Mouse (Mus musculus) hindbrain, embryonic 12.5 days (tissue): ENCODE results near the gene Frmpd2. TPM values are rescaled to one million over a fixed set of nuclear protein-coding genes. Genes with fewer than 3 reads are reported as not detected.

Experiments used
- ATAC-seq: fragments of 200-750 bp; cut with Nextera tagmentation; 2 replicates; pipeline ENCODE4 v1.8.0; 2017; ENCODE audit warnings: moderate TSS enrichment; ENCODE audit not compliant: low FRiP score
- H3K27ac ChIP-seq: fragments of 300-500 bp; sonication (generic); 2 replicates; pipeline ENCODE4 v1.5.1; 2016; ENCODE audit warnings: mild to moderate bottlenecking
- H3K27me3 ChIP-seq: fragments of 300-500 bp; sonication (generic); 2 replicates; pipeline ENCODE4 v1.6.1; 2016; ENCODE audit warnings: mild to moderate bottlenecking
- H3K36me3 ChIP-seq: fragments of 300-500 bp; sonication (generic); 2 replicates; pipeline ENCODE4 v1.6.1; 2016; ENCODE audit warnings: mild to moderate bottlenecking
- H3K4me1 ChIP-seq: fragments of 300-500 bp; sonication (generic); 2 replicates; pipeline ENCODE4 v1.6.1; 2016
- H3K4me2 ChIP-seq: fragments of 300-500 bp; sonication (generic); replicated peaks from 2 replicates; pipeline ENCODE4 v1.6.1; 2016; ENCODE audit warnings: mild to moderate bottlenecking
- H3K4me3 ChIP-seq: fragments of 300-500 bp; sonication (generic); 2 replicates; pipeline ENCODE4 v1.5.1; 2016; ENCODE audit warnings: mild to moderate bottlenecking
- H3K9ac ChIP-seq: fragments of 300-500 bp; sonication (generic); 2 replicates; pipeline ENCODE4 v1.6.1; 2016; ENCODE audit warnings: mild to moderate bottlenecking, moderate library complexity
- H3K9me3 ChIP-seq: fragments of 300-500 bp; sonication (generic); replicated peaks from 2 replicates; pipeline ENCODE4 v1.6.1; 2016; ENCODE audit warnings: mild to moderate bottlenecking
- WGBS: fragments of 180-500 bp; shearing (Covaris S2); methylation state at CpG from one replicate; pipeline ENCODE4 v1.1.7; 2016; 5-methylcytosine and 5-hydroxymethylcytosine counted together
- polyA plus RNA-seq: library from polyadenylated mRNA; unstranded; fragments of >200 nt; fragmentation: Nextera tagmentation; extraction: Ambion mirVana; gene quantifications from 2 replicates; pipeline ENCODE4 v1.2.1, GENCODE M21; 2016

The Frmpd2 gene
- polyA plus RNA-seq, 1 experiment from 2014 or later, result 0.09 TPM

DNA sequence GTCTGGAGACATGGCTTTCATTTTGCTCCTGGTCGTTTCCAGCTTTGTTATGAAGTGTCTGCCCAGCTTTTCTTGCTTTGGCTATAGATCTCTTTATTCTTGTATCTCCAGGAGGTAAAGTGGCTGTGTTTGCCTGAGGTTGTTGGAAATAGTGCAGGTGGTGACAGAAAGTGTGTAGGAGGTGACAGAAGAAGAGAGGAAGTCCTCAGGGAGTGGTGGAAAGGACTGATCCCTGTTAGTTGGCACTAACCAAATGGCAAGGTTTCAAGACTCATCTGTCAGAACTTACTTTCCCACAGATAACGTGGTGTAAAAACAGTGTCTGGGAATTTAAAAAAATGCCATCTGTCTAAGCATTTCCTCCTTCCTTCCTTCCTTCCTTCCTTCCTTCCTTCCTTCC is 3.0 kb downstream of the Frmpd2 start:
- ATAC-seq, result no peak
- H3K9me3 ChIP-seq, result no peaks in the 10 kb centered on the region
- no peaks in the 10 kb centered on the region for H3K36me3 ChIP-seq
- peaks cover 6% of the 10 kb centered on the region; the same call in 1 of the 2 replicates for H3K4me1 ChIP-seq
- no peaks in the 10 kb centered on the region for H3K27me3 ChIP-seq
- H3K27ac ChIP-seq, result no peak overlapping the region
- H3K9ac ChIP-seq, result no peak overlapping the region
- H3K4me3 ChIP-seq, result no peak overlapping the region
- no peak overlapping the region for H3K4me2 ChIP-seq
- 65% methylated on average over 2 of the region's 2 CpGs for WGBS

DNA sequence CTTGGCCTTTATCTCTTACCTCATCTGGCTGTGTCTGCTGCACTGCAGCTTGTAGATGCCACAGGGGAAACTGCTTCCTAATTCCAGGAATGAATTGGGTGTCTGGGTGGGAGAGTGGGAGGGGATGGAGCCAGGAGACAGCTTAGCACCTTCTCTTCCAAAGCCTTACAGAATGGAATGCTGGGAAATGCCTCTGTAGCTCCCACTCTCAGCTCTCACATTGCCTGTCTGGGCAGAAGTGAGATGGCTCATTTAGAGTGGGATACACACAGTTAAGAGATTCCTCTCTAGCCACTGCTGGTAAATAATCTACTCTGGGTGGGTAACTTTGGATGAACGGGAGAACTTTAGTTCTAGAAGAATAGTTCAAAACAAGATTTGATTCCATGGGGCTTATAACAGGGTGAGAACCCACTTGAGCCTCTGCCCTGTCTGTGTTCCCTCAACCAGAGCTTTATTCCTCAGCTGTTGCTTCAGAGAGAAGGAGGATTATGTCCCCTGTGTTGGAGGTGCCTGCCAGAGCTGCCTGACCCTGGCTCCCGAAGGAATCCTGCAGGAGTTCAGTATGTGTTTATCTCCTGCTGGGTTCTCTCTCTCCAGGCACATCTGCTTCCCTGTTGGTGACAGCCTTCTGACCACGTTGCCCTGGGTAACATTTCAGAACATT is 4.7 kb downstream of the Frmpd2 start:
- no peak overlapping the region for H3K4me2 ChIP-seq
- 15% methylated on average over 3 of the region's 3 CpGs for WGBS
- no peak overlapping the region for H3K4me3 ChIP-seq
- no peaks in the 10 kb centered on the region for H3K36me3 ChIP-seq
- no peaks in the 10 kb centered on the region for H3K27me3 ChIP-seq
- no peaks in the 10 kb centered on the region for H3K9me3 ChIP-seq
- H3K27ac ChIP-seq, result no peak overlapping the region
- ATAC-seq, result no peak
- H3K9ac ChIP-seq, result no peak overlapping the region
- peaks cover 6% of the 10 kb centered on the region; the same call in 1 of the 2 replicates for H3K4me1 ChIP-seq

- Histone ChIP-seq H3K4me2 (no peak overlapping the region), H3K4me3 (no peak overlapping the region), H3K36me3 (no peaks in the 10 kb centered on the region), H3K27me3 (no peaks in the 10 kb centered on the region), H3K27ac (no peak overlapping the region), H3K4me1 (no peaks in the 10 kb centered on the region), H3K9me3 (no peaks in the 10 kb centered on the region), H3K9ac (no peak overlapping the region)
- no peak for ATAC-seq
- WGBS, result 50% methylated on average over 3 of the region's 3 CpGs
Observed at GRCm38 (mm10) chr14:33481991-33482390, 10.5 kb downstream of the Frmpd2 start.

DNA sequence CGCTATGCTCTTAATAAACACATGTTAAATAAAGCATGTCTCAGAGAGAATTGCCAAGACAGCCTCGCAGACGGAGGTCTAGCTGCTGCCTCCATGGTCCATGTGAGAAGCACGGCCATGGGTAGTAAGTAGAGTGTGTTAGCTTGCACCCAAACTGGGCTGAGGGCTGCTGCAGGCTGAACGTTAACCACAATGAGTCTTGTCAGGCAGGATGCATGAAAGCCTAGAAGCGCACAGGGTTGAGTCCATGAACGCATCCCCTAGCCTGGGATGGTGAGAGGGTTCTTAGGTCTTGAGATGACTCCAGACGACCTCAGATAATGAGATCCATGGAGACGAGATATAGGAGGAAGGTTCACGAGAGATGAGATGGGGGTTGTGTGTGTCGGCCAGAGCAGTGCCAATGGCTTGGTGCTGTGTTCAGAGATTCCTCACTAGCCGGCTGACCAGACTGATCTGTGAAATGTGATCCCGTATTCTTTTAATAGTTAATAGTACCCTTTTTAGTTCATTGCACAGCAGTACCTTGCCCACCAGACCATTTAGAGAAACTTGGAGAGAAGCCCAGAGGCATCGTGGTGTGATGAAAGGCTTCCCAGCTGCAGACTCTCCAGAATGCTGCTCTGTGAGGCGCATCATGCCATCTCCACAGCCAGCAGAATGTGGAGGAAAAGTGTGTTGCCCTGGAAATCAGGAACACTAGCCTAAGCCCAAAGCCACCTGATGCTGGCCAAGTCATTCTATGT is 16.5 kb downstream of the Frmpd2 start:
- no peaks in the 10 kb centered on the region for H3K9me3 ChIP-seq
- no peak for ATAC-seq
- peak overlapping the region; percentile 57; the same call in 1 of the 2 replicates for H3K27ac ChIP-seq
- no peak overlapping the region for H3K4me2 ChIP-seq
- H3K27me3 ChIP-seq, result no peaks in the 10 kb centered on the region
- H3K36me3 ChIP-seq, result no peaks in the 10 kb centered on the region
- no peaks in the 10 kb centered on the region for H3K4me1 ChIP-seq
- WGBS, result 69% methylated on average over 15 of the region's 15 CpGs
- no peak overlapping the region for H3K4me3 ChIP-seq
- H3K9ac ChIP-seq, result no peak overlapping the region

DNA sequence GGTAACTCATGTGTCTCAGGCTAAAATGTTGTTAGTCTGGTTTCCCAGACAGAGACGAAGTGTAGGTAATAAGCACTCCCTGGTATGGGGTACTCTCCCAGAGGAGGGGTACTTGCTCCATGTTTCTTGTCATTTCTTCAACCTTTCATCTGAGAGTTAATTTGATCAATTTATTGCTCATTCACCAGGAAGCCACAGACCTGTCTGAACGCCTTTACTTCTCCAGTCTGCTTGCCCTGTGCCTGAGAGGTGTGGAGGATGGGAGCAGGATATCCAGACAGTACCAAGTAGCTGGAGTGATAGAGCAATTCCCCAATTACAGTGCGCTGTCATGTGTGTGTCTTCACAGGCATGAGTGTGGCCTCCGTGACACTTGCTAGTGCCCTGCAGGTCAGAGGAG is 23.7 kb downstream of the Frmpd2 start:
- 73% methylated on average over 4 of the region's 4 CpGs for WGBS
- H3K9me3 ChIP-seq, result no peaks in the 10 kb centered on the region
- no peak overlapping the region for H3K27ac ChIP-seq
- no peaks in the 10 kb centered on the region for H3K36me3 ChIP-seq
- peaks cover 6% of the 10 kb centered on the region; the same call in 1 of the 2 replicates for H3K4me1 ChIP-seq
- no peak overlapping the region for H3K9ac ChIP-seq
- no peak overlapping the region for H3K4me3 ChIP-seq
- ATAC-seq, result no peak
- no peak overlapping the region for H3K4me2 ChIP-seq
- H3K27me3 ChIP-seq, result no peaks in the 10 kb centered on the region

DNA sequence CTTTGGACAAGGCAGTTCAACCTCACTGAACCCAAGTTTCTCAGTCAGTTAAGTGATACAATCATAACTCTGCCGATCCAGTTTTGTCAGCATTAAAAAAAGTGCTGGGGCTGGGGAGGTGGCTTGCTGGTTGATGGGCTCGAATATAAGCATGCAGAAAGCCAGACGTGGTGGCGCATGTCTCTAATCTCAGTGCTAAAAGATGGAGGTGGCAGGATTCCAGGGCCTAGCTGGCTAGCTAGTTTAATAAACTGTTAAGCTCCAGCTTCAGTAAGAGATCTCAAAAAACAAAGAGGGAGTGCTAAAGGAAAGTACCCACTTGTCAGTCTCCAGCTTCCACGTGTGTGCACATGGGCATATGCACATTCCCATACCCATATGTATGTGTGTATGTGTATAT is 25.9 kb downstream of the Frmpd2 start:
- Histone ChIP-seq H3K4me2 (no peak overlapping the region), H3K4me3 (no peak overlapping the region), H3K9me3 (no peaks in the 10 kb centered on the region), H3K27ac (no peak overlapping the region), H3K27me3 (no peaks in the 10 kb centered on the region), H3K36me3 (no peaks in the 10 kb centered on the region), H3K9ac (no peak overlapping the region), H3K4me1 (peaks cover 6% of the 10 kb centered on the region; the same call in 1 of the 2 replicates)
- WGBS, result 81% methylated on average over 5 of the region's 5 CpGs
- no peak for ATAC-seq

- no peak overlapping the region for H3K4me2 ChIP-seq
- H3K9ac ChIP-seq, result no peak overlapping the region
- H3K27me3 ChIP-seq, result no peaks in the 10 kb centered on the region
- H3K9me3 ChIP-seq, result no peaks in the 10 kb centered on the region
- H3K4me3 ChIP-seq, result no peak overlapping the region
- H3K4me1 ChIP-seq, result peaks cover 6% of the 10 kb centered on the region; the same call in 1 of the 2 replicates
- H3K36me3 ChIP-seq, result no peaks in the 10 kb centered on the region
- ATAC-seq, result no peak
- no peak overlapping the region for H3K27ac ChIP-seq
- WGBS, result 69% methylated on average over 3 of the region's 3 CpGs
Observed at GRCm38 (mm10) chr14:33498849-33499248, 27.4 kb downstream of the Frmpd2 start.

DNA sequence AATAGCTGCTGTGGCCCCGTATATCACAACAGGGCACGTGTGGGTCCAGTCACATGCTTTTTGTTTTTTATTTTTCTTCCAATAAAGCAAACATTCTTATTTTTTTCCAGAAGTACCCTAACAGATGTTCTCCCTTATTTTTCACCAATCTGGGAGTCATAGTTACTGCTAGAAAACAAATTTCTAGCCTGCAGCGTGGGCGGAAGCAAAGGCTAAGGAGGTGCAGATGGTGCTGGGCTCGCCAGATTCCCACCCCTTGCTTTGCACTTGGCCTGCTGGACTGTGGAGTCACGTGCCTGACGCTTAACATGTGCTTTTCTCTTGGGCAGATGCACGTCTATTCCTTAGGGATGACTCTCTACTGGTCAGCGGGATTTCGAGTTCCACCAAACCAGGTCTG is 29.1 kb downstream of the Frmpd2 start:
- Histone ChIP-seq H3K36me3 (no peaks in the 10 kb centered on the region), H3K9me3 (no peaks in the 10 kb centered on the region), H3K27me3 (no peaks in the 10 kb centered on the region), H3K9ac (no peak overlapping the region), H3K4me1 (0 out of 2 replicates have a peak, but pooled peaks cover 5% of the 10 kb centered on the region), H3K4me3 (no peak overlapping the region), H3K4me2 (no peak overlapping the region), H3K27ac (no peak overlapping the region)
- 64% methylated on average over 10 of the region's 10 CpGs for WGBS
- no peak for ATAC-seq

DNA sequence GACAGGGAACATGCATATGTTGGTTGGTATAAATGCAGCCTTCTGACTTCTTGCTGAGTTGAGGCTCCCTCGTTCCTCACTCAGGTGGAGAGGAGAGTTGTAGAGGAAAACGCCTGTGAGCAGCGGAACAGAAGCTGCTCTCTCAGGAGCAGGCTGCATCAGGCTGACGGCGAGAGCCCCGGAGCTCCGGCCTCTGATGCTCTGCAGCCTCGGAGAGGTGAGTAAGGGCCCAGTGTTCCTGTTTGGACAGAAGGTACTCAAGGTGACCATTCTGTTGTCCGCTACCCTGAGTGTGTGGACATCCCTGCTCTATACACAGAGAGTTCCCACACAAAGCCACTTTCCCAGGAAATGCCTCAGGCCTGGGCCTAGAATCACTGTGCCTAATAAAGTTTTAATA is 31.8 kb downstream of the Frmpd2 start:
- 0 out of 2 replicates have a peak, but pooled peaks cover 5% of the 10 kb centered on the region for H3K4me1 ChIP-seq
- H3K36me3 ChIP-seq, result no peaks in the 10 kb centered on the region
- no peaks in the 10 kb centered on the region for H3K27me3 ChIP-seq
- no peak for ATAC-seq
- 86% methylated on average over 9 of the region's 9 CpGs for WGBS
- no peak overlapping the region for H3K4me2 ChIP-seq
- H3K4me3 ChIP-seq, result no peak overlapping the region
- no peak overlapping the region for H3K27ac ChIP-seq
- H3K9me3 ChIP-seq, result no peaks in the 10 kb centered on the region
- no peak overlapping the region for H3K9ac ChIP-seq

DNA sequence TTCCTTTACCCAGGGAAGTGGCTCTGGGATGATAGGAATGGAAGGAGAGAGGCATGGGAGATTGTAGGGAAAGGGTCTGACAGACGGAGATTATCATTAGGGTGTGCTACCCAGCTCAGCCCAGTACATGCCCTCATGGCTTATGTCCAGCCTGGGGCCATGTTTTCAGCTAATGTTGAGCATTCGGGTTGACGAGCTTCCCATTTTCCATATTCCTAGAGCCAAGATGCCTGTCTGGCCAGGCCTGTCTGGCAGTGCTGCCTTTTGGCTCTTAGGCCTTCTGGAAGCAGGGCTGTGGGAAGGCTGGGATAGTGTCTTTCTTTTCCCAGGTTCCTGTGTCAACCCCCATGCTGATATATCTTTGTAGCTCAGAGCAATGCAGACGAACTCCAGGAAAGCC is 35.2 kb downstream of the Frmpd2 start:
- Histone ChIP-seq H3K4me2 (no peak overlapping the region), H3K36me3 (no peaks in the 10 kb centered on the region), H3K27me3 (no peaks in the 10 kb centered on the region), H3K27ac (no peak overlapping the region), H3K9me3 (no peaks in the 10 kb centered on the region), H3K9ac (no peak overlapping the region), H3K4me1 (no peaks in the 10 kb centered on the region), H3K4me3 (no peak overlapping the region)
- ATAC-seq, result no peak
- 77% methylated on average over 4 of the region's 4 CpGs for WGBS

DNA sequence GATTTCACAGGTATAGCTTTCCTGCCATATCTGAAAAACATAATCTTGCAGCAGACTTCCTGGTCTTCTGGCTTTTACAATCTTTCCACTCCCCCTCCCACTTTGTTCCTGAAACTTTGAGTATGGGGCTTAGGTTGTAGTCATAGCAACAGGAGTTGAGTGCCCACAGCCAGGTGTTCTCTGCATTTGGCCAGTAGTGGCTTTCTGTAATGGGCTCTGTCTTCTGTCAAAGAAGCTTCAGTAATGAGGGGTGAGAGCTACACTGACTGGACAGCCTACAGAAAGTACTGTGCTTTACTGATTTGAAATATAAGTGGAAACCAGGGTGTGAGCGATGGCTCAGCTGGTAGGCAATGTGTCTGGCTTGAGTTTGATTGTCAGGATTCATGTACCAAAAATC is 37.2 kb downstream of the Frmpd2 start:
- H3K4me1 ChIP-seq, result peaks cover 2% of the 10 kb centered on the region; the same call in 1 of the 2 replicates
- no peak overlapping the region for H3K4me3 ChIP-seq
- ATAC-seq, result no peak

DNA sequence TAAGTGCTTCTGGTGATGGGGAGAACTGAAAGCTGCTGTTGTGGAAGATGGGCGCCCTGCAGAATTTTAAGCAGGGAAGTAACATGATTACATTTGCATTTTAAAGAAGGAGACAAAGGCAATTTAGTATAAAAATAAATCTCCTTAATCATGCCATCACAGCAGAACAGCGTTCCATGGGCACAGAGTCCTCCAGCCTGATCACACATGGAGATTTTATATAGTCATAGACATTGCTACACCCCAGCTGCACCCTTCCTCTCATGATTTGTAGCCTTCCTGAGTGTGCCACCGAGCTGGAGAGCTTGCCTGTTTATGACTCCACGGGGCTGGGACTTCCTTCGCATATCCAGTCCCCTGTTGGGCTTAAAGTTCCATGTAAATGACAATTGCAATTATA is 42.4 kb downstream of the Frmpd2 start:
- ATAC-seq, result no peak
- H3K9ac ChIP-seq, result no peak overlapping the region
- H3K27me3 ChIP-seq, result no peaks in the 10 kb centered on the region
- WGBS, result 63% methylated on average over 5 of the region's 5 CpGs
- H3K27ac ChIP-seq, result no peak overlapping the region
- no peak overlapping the region for H3K4me2 ChIP-seq
- peaks cover 6% of the 10 kb centered on the region; the same call in 1 of the 2 replicates for H3K4me1 ChIP-seq
- no peak overlapping the region for H3K4me3 ChIP-seq
- H3K9me3 ChIP-seq, result no peaks in the 10 kb centered on the region
- H3K36me3 ChIP-seq, result no peaks in the 10 kb centered on the region

More for the DNA sequence above, 37.2 kb downstream of the Frmpd2 start:
- Histone ChIP-seq H3K27me3 (no peaks in the 10 kb centered on the region), H3K9me3 (no peaks in the 10 kb centered on the region), H3K36me3 (no peaks in the 10 kb centered on the region), H3K9ac (no peak overlapping the region), H3K4me2 (no peak overlapping the region), H3K27ac (no peak overlapping the region)
- 94% methylated on average over 1 of the region's 1 CpGs for WGBS
